Comparison of ENCODE assay signal across 21 mouse cellular contexts in genomic region chr17:16041542-16042251, GRCm38 (mm10).
DNase-seq lines count a peak whose midpoint lies in the region; ATAC-seq and TF ChIP-seq lines count a peak whose summit lies in the region.
"Had no signal": no experiment of that assay in that cellular context is flagged by ENCODE, and none has a peak within 500 bp of the region (broad histone marks: within the 10 kb centered on the region; RNA-seq: fewer than 3 reads in every experiment).

No protein-coding gene starts in this region.

- H3K4me1 ChIP-seq in lung, embryonic 14.5 days (ENCODE audit: insufficient read depth): no peaks in the 10 kb centered on the region
- H3K4me1 ChIP-seq in intestine, embryonic 15.5 days (replicated peaks): no peaks in the 10 kb centered on the region
- H3K4me1 ChIP-seq in intestine, embryonic 16.5 days (ENCODE audit: control insufficient read depth, insufficient read depth, low read length): no peaks in the 10 kb centered on the region
- H3K4me1 ChIP-seq in stomach, postnatal 0 days (replicated peaks; ENCODE audit: control insufficient read depth, insufficient read depth): no peaks in the 10 kb centered on the region
- H3K4me1 ChIP-seq: embryonic facial prominence, embryonic 12.5 days; forebrain, embryonic 15.5 days; hindbrain, embryonic 15.5 days had no signal

- no peak for TF ChIP-seq CTCF in lung, embryonic 14.5 days (IDR thresholded peaks at IDR 0.05; ENCODE audit: low read depth)
- no peak for TF ChIP-seq CTCF in stomach, postnatal 0 days (IDR thresholded peaks at IDR 0.05; ENCODE audit: low read depth)

- H3K27me3 ChIP-seq in lung, embryonic 14.5 days (ENCODE audit: insufficient read depth, low read length): no peaks in the 10 kb centered on the region
- no peaks in the 10 kb centered on the region for H3K27me3 ChIP-seq in intestine, embryonic 15.5 days (replicated peaks)
- no peaks in the 10 kb centered on the region for H3K27me3 ChIP-seq in intestine, embryonic 16.5 days (replicated peaks; ENCODE audit: control insufficient read depth, insufficient read depth, low read length)
- no peaks in the 10 kb centered on the region for H3K27me3 ChIP-seq in stomach, postnatal 0 days (ENCODE audit: control insufficient read depth, insufficient read depth, low read length)
- H3K27me3 ChIP-seq: embryonic facial prominence, embryonic 12.5 days; forebrain, embryonic 15.5 days; heart, embryonic 15.5 days; hindbrain, embryonic 15.5 days had no signal

- H3K27ac ChIP-seq in lung, embryonic 14.5 days (ENCODE audit: low read depth): no peak overlapping the region; the same call in 1 of the 2 replicates
- H3K27ac ChIP-seq in intestine, embryonic 15.5 days: peak overlapping the region; percentile 56
- H3K27ac ChIP-seq in intestine, embryonic 16.5 days (ENCODE audit: low read length): peak overlapping the region; percentile 61
- H3K27ac ChIP-seq in stomach, postnatal 0 days (replicated peaks): peak overlapping the region; percentile 69
- H3K27ac ChIP-seq: embryonic facial prominence, embryonic 12.5 days; forebrain, embryonic 15.5 days; heart, adult 2 months; heart, embryonic 15.5 days; hindbrain, embryonic 10.5 days; hindbrain, embryonic 15.5 days had no signal

- peak; percentile 70 for TF ChIP-seq EP300 in stomach, postnatal 0 days (optimal IDR thresholded peaks at IDR 0.05)

- no peaks in the 10 kb centered on the region for H3K36me3 ChIP-seq in lung, embryonic 14.5 days (ENCODE audit: insufficient read depth)
- H3K36me3 ChIP-seq in intestine, embryonic 15.5 days: no peaks in the 10 kb centered on the region
- H3K36me3 ChIP-seq in intestine, embryonic 16.5 days (ENCODE audit: control insufficient read depth, insufficient read depth, low read length): no peaks in the 10 kb centered on the region
- no peaks in the 10 kb centered on the region for H3K36me3 ChIP-seq in stomach, postnatal 0 days (ENCODE audit: control insufficient read depth, insufficient read depth, low read length)
- H3K36me3 ChIP-seq: embryonic facial prominence, embryonic 12.5 days; forebrain, embryonic 15.5 days; heart, embryonic 15.5 days; hindbrain, embryonic 10.5 days; hindbrain, embryonic 15.5 days had no signal

- WGBS in lung, embryonic 14.5 days: 33% methylated on average over 5 of the region's 5 CpGs
- WGBS in intestine, embryonic 15.5 days: 53% methylated on average over 5 of the region's 5 CpGs
- 62% methylated on average over 5 of the region's 5 CpGs for whole genome bisulfite sequencing in intestine, embryonic 16.5 days
- 52% methylated on average over 5 of the region's 5 CpGs for WGBS in stomach, postnatal 0 days

- ATAC-seq in lung, embryonic 14.5 days (ENCODE audit: insufficient read depth): peak; percentile 35; the same call in 1 of the 2 replicates
- ATAC-seq in intestine, embryonic 15.5 days: peak; percentile 55
- ATAC-seq in intestine, embryonic 16.5 days: peak; percentile 74
- peak; percentile 54; the same call in 1 of the 2 replicates for ATAC-seq in stomach, postnatal 0 days (ENCODE audit: low FRiP score, low TSS enrichment)
- ATAC-seq: forebrain, embryonic 15.5 days had no signal

- H3K9me3 ChIP-seq in lung, embryonic 14.5 days (ENCODE audit: low read depth, low read length): no peaks in the 10 kb centered on the region
- H3K9me3 ChIP-seq in intestine, embryonic 15.5 days: no peaks in the 10 kb centered on the region
- H3K9me3 ChIP-seq in intestine, embryonic 16.5 days (ENCODE audit: control insufficient read depth, low read length): no peaks in the 10 kb centered on the region
- H3K9me3 ChIP-seq in stomach, postnatal 0 days (ENCODE audit: control insufficient read depth, low read length): no peaks in the 10 kb centered on the region
- H3K9me3 ChIP-seq: embryonic facial prominence, embryonic 12.5 days; forebrain, embryonic 15.5 days; heart, embryonic 15.5 days; hindbrain, embryonic 10.5 days; hindbrain, embryonic 15.5 days had no signal

- peak; percentile 14 for DNase-seq in lung, embryonic 14.5 days
- DNase-seq in lung, adult 18-20 months: no peak
- DNase-seq in stomach, postnatal 0 days (ENCODE audit: low spot score): no peak
- no peak for DNase-seq in neural tube, embryonic 10.5 days (ENCODE audit: extremely low spot score, low spot score)
- no peak for DNase-seq in adrenal gland, adult 8-10 months
- DNase-seq: adrenal gland, adult 2 months; adrenal gland, postnatal 36 days; cerebellum, adult 2 months; cerebellum, postnatal 10 days; embryo, embryonic 11 days; gastrocnemius, postnatal 14 days; heart, adult 2 months; heart, postnatal 14 days had no signal

- H3K4me2 ChIP-seq in lung, embryonic 14.5 days: no peak overlapping the region
- H3K4me2 ChIP-seq in intestine, embryonic 15.5 days (replicated peaks): no peak overlapping the region
- H3K4me2 ChIP-seq in intestine, embryonic 16.5 days (ENCODE audit: low read depth, low read length): no peak overlapping the region
- no peak overlapping the region for H3K4me2 ChIP-seq in stomach, postnatal 0 days (replicated peaks; ENCODE audit: low read depth)
- H3K4me2 ChIP-seq: embryonic facial prominence, embryonic 12.5 days; forebrain, embryonic 15.5 days; heart, embryonic 11.5 days; heart, embryonic 15.5 days; hindbrain, embryonic 15.5 days had no signal

- no peak overlapping the region for H3K9ac ChIP-seq in lung, embryonic 14.5 days
- no peak overlapping the region for H3K9ac ChIP-seq in intestine, embryonic 15.5 days
- no peak overlapping the region for H3K9ac ChIP-seq in intestine, embryonic 16.5 days (ENCODE audit: low read depth, low read length)
- no peak overlapping the region for H3K9ac ChIP-seq in stomach, postnatal 0 days (ENCODE audit: low read length)
- H3K9ac ChIP-seq: embryonic facial prominence, embryonic 12.5 days; forebrain, embryonic 15.5 days; heart, embryonic 15.5 days; hindbrain, embryonic 15.5 days had no signal

- H3K4me3 ChIP-seq in lung, embryonic 14.5 days (ENCODE audit: low read depth, low read length): no peak overlapping the region
- no peak overlapping the region for H3K4me3 ChIP-seq in intestine, embryonic 15.5 days (replicated peaks)
- H3K4me3 ChIP-seq in intestine, embryonic 16.5 days (ENCODE audit: low read length): no peak overlapping the region
- no peak overlapping the region for H3K4me3 ChIP-seq in stomach, postnatal 0 days (ENCODE audit: low read depth, low read length)
- H3K4me3 ChIP-seq: embryonic facial prominence, embryonic 12.5 days; forebrain, embryonic 15.5 days; heart, adult 2 months; heart, embryonic 15.5 days; hindbrain, embryonic 10.5 days; hindbrain, embryonic 15.5 days had no signal
